Mouse (Mus musculus): ENCODE measurements around the gene Psmb7. TPM values are rescaled to one million over a fixed set of nuclear protein-coding genes. Genes with fewer than 3 reads are reported as not detected.
A peak's percentile ranks its signal among the peaks of the same experiment; 100 is the strongest.

The Psmb7 gene
- polyA plus RNA-seq, 1 experiment from 2014 or later: 296 TPM

DNA sequence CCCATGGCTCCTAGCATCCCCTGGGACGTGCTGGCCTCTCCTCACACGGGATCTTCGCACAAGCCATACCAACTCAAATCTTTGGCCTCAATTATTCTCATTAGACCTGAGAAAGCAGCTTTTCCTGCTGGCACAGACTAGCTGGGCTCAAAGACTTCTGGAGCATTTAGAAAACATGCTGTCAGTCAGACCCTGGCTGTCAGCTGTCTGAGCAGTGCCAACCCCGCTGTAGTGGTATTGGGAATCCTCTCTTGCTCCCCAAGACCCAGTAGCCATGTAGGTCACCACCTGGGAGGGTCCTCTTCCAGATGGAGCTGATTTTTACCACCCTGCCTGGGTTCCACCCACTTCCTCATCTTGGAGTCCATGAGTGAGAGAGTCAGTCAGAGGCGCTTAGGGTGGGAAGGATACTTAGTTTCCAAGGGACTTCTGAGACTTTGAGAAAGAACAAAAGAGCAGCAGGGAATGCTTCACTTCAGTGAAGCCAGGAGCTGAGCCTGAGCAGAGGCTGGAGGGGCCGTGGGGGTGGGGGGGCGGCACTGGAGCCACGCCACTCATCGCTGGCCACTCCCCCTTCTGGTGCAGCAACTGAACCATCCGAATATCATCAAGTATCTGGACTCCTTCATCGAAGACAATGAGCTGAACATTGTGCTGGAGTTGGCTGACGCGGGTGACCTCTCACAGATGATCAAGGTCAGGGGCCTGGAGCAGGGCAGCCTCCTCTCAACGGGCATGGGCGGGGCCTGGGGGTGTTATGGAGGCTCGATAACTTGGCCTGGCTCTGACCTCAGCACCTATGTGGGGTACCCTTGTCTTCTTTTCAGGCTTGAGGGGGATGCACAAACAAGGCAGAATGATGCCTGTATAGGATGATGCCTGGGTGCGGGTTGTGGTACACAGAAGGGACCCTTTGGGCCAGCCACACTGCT, 83.3 kb downstream of the Psmb7 start:
- WGBS: 71% methylated on average over 17 of the region's 17 CpGs
- Histone ChIP-seq H3K27me3 (no peaks in the 10 kb centered on the region), H3K9ac (replicated peaks) (no peak overlapping the region), H3K27ac (no peak overlapping the region), H3K36me3 (peaks cover 78% of the 10 kb centered on the region), H3K4me3 (replicated peaks) (no peak overlapping the region), H3K4me1 (replicated peaks) (no peaks in the 10 kb centered on the region), H3K9me3 (no peaks in the 10 kb centered on the region), H3K4me2 (no peak overlapping the region)
- ATAC-seq (ENCODE audit: insufficient number of reproducible peaks, insufficient read depth, low FRiP score, low TSS enrichment, low read depth): no peak

DNA sequence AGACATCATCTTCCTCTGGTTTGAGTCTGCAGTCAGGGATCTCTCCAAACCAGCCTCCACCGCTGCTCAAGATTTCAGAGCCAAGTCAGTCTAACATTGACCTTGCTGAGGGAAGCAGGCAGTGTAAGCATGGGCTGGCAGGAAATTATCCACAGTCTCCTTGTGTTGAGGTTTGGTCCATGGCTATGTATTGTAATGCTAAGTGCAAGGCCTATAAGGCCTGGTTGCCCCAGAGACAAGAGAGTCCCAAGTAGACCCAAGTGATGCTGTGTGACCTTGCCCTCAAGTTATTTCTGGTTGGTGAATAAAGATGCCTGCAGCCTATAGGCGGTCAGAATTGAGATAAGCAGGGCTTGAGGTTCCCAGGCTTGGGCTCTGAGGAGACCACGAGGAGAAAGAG, 87.2 kb downstream of the Psmb7 start:
- H3K9ac ChIP-seq (replicated peaks): no peak overlapping the region
- WGBS: 89% methylated on average over 3 of the region's 3 CpGs
- no peak overlapping the region for H3K27ac ChIP-seq
- peaks cover 5% of the 10 kb centered on the region; the same call in 1 of the 2 replicates for H3K4me1 ChIP-seq (replicated peaks)
- H3K4me3 ChIP-seq (replicated peaks): no peak overlapping the region
- H3K4me2 ChIP-seq: no peak overlapping the region
- H3K27me3 ChIP-seq: no peaks in the 10 kb centered on the region
- ATAC-seq (ENCODE audit: insufficient number of reproducible peaks, insufficient read depth, low FRiP score, low TSS enrichment, low read depth): no peak
- H3K9me3 ChIP-seq: no peaks in the 10 kb centered on the region
- peaks cover 77% of the 10 kb centered on the region for H3K36me3 ChIP-seq

DNA sequence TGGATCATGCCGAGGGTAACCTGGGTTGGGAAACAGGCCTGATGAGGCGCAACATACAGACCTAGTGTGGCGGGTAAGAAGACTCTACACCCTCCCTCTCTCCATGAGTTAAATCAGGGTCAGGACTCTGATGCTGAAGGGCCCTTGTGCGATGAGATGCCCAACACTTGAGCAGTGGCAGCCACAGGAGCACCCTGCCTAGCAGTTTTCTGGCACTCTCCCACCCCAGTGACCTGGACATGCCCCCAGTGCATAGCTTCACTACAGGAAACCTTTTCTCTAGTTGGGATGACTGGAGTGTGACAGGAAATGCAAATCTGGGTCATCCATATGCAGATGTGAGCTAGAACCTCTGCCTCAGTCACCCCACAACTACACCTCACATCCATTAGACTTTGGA, 88.2 kb downstream of the Psmb7 start:
- no peak for ATAC-seq (ENCODE audit: insufficient number of reproducible peaks, insufficient read depth, low FRiP score, low TSS enrichment, low read depth)
- no peak overlapping the region for H3K4me2 ChIP-seq
- WGBS: 92% methylated on average over 4 of the region's 4 CpGs

DNA sequence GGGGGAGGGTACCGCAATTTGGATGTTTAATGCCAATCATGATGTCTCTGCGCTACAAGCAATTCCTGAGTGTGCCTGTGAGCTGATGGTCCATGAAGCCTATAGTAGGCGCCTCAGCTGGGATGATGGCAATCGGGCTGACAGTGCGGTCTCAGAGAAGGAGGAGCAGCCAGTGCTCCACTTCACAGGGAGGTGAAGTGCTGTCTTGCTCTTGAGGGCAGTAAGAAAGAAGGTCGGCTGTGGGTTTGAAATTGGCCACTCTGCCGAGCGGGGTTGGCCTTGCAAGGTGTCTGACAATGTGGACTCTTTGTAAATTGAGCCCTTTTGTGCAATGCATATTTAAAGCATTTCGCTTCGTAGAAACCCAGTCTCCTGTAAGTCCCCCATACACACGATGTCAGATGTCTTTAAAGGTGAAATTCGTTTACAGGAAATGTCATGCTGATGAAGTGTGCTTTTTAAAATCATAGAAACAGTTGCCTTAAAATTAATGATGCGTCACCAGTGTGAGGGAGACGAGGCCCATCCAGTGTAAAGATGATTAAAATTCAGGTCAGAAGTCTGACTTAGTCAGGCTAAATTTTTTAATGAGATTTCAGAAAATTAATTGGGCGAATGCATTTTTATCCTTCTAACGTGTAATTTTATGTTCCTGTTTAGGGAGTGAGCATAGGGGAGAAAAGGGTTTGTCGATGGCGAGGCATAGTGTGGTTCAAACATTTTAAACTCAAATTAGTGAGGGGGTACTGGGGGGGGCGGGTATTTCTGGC, 89.5 kb downstream of the Psmb7 start:
- Histone ChIP-seq H3K27me3 (no peaks in the 10 kb centered on the region), H3K4me3 (replicated peaks) (no peak overlapping the region), H3K4me1 (replicated peaks) (peaks cover 5% of the 10 kb centered on the region; the same call in 1 of the 2 replicates), H3K36me3 (peaks cover 73% of the 10 kb centered on the region), H3K27ac (no peak overlapping the region), H3K9ac (replicated peaks) (no peak overlapping the region), H3K4me2 (no peak overlapping the region), H3K9me3 (no peaks in the 10 kb centered on the region)
- WGBS: 72% methylated on average over 19 of the region's 19 CpGs
- ATAC-seq (ENCODE audit: insufficient number of reproducible peaks, insufficient read depth, low FRiP score, low TSS enrichment, low read depth): no peak

More for the DNA sequence above, 88.2 kb downstream of the Psmb7 start:
- Histone ChIP-seq H3K27me3 (no peaks in the 10 kb centered on the region), H3K27ac (no peak overlapping the region), H3K4me1 (replicated peaks) (peaks cover 5% of the 10 kb centered on the region; the same call in 1 of the 2 replicates), H3K9me3 (no peaks in the 10 kb centered on the region), H3K4me3 (replicated peaks) (no peak overlapping the region), H3K36me3 (peaks cover 77% of the 10 kb centered on the region), H3K9ac (replicated peaks) (no peak overlapping the region)

DNA sequence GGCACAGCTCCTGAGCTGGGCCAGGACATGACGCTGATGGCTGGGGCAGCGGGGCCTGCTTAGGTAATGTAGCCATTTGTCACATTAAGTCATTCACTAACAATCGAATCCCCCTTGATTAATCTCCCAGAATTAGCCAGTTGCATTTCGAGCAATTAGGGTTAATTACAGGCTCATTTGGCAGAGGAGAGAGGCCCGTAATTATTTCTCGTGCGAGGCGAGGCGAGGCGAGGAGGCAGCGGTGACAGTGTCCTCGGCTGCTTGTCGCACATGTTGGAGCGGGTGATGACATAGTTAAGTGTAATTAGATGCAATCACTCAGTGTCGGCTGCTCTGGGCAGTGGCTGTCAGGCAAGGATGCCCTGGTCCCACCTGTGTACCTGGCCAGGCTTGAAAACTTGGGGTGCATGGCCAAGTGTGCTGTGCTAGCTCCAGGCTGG, 91.9 kb downstream of the Psmb7 start:
- peaks cover 5% of the 10 kb centered on the region; the same call in 1 of the 2 replicates for H3K4me1 ChIP-seq (replicated peaks)
- no peak overlapping the region for H3K9ac ChIP-seq (replicated peaks)
- no peak overlapping the region for H3K4me3 ChIP-seq (replicated peaks)
- H3K4me2 ChIP-seq: no peak overlapping the region
- no peak for ATAC-seq (ENCODE audit: insufficient number of reproducible peaks, insufficient read depth, low FRiP score, low TSS enrichment, low read depth)
- no peak overlapping the region for H3K27ac ChIP-seq
- H3K9me3 ChIP-seq: no peaks in the 10 kb centered on the region
- no peaks in the 10 kb centered on the region for H3K27me3 ChIP-seq
- whole genome bisulfite sequencing: 72% methylated on average over 15 of the region's 15 CpGs
- peaks cover 57% of the 10 kb centered on the region for H3K36me3 ChIP-seq

DNA sequence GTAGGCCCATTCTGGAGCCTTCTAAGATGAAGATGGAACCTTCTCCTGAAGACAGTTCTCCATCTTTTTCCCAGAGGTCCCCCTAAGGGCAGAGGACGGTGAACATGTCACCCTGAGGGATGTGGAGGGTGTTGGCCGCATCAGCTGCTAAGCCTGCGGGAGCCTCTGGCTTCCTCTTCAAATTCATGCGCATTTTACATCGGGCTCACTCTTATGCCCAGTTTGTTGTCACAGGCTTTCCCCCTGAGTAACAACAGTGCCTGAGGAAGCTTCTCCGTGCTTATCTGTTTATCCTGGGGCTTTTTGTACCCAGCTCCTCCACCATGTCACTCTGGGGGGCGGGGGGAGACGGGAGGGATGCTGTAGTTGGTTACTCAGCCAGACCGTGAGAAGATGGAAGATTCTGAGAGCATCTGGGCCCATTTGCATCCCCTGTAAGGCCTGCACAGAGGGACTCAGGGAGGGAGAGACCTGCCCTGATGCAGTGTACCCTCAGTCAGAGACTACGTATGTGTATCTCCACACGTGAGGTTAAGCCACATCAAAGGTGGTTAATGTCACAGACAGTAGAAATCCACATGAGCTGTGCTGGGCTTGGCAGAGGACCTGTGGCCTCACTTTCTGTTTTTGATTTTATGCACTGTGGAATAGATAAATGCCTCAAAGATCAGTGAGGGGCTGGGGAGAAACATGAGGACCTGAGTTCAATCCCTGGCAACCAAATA, 95.9 kb downstream of the Psmb7 start:
- Histone ChIP-seq H3K9me3 (no peaks in the 10 kb centered on the region), H3K4me2 (no peak overlapping the region)
- WGBS: 72% methylated on average over 11 of the region's 11 CpGs

DNA sequence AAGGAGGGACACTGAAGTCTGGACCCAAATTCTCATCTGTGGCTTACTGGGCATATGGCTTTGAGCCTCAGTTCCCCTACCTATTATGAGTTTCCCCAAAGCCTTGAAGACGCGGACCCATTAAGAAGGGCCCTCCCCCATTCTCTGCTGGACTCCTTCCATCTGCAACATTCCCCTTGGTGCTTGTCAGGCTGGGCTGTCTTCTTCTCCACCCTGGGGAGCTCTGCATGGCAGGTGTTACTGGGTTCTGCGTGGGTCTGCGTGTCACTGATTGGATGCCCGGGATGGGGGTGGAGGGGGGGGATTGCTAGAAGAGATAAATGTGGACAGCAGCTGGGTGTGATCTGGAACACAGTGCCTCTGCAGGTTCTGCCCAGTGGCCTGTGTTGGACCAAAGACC, 97.1 kb downstream of the Psmb7 start:
- Histone ChIP-seq H3K4me2 (no peak overlapping the region), H3K9ac (replicated peaks) (no peak overlapping the region; the same call in 1 of the 2 replicates), H3K36me3 (peaks cover 25% of the 10 kb centered on the region), H3K27me3 (no peaks in the 10 kb centered on the region), H3K4me3 (replicated peaks) (no peak overlapping the region), H3K9me3 (no peaks in the 10 kb centered on the region), H3K4me1 (replicated peaks) (peaks cover 27% of the 10 kb centered on the region), H3K27ac (0 out of 2 replicates have a peak overlapping the region, but pooled peaks have one; percentile 7)
- no peak for ATAC-seq (ENCODE audit: insufficient number of reproducible peaks, insufficient read depth, low FRiP score, low TSS enrichment, low read depth)
- 76% methylated on average over 5 of the region's 5 CpGs for WGBS

More for the DNA sequence above, 95.9 kb downstream of the Psmb7 start:
- H3K4me1 ChIP-seq (replicated peaks): peaks cover 27% of the 10 kb centered on the region
- H3K4me3 ChIP-seq (replicated peaks): no peak overlapping the region
- H3K27ac ChIP-seq: no peak overlapping the region
- no peaks in the 10 kb centered on the region for H3K27me3 ChIP-seq
- peaks cover 37% of the 10 kb centered on the region for H3K36me3 ChIP-seq
- ATAC-seq (ENCODE audit: insufficient number of reproducible peaks, insufficient read depth, low FRiP score, low TSS enrichment, low read depth): no peak
- H3K9ac ChIP-seq (replicated peaks): no peak overlapping the region

DNA sequence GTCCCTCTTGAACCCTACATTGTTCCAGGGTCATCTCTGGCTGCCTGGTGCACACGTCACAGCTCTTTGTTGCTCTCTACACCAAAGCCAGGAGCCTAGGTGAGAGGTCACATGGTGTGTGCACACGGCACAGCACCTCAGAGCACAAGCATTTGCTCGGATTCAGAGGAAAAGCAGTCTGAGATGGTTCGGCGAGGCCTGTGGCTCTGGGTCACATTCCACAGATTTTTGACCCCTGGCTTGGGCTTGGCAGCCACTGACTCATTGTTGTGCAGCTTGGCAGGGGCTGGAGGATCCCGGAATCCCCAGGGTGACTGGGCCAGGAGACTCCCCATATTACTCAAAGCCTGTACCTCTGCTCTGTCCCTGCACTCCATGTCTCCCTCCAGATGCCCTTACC, 97.7 kb downstream of the Psmb7 start:
- no peak overlapping the region; the same call in 1 of the 2 replicates for H3K9ac ChIP-seq (replicated peaks)
- no peak for ATAC-seq (ENCODE audit: insufficient number of reproducible peaks, insufficient read depth, low FRiP score, low TSS enrichment, low read depth)
- H3K4me3 ChIP-seq (replicated peaks): no peak overlapping the region
- H3K9me3 ChIP-seq: no peaks in the 10 kb centered on the region
- H3K27me3 ChIP-seq: no peaks in the 10 kb centered on the region
- peaks cover 20% of the 10 kb centered on the region for H3K36me3 ChIP-seq
- 0 out of 2 replicates have a peak overlapping the region, but pooled peaks have one; percentile 7 for H3K27ac ChIP-seq
- WGBS: 18% methylated on average over 6 of the region's 6 CpGs
- peaks cover 27% of the 10 kb centered on the region for H3K4me1 ChIP-seq (replicated peaks)
- no peak overlapping the region for H3K4me2 ChIP-seq

DNA sequence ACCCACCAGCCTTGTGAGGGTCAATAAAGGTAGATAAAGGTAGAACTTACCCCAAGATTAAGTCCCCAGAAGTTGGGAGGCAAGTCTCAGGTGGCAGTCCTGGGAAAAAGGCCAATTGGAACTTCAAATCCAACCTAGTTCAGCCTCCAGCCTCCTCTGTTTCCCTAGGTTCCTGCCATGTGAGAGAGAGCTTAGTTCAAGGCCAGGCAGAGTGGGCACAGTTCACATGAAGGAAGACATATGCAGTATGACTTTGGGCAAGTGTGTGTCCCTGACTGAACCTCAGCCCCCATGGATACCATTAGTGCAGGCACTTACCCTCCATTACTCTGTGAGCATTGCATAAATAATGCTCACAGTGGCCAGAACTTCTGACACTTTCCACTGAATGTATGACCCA, 98.2 kb downstream of the Psmb7 start:
- H3K4me1 ChIP-seq (replicated peaks): peaks cover 32% of the 10 kb centered on the region
- no peaks in the 10 kb centered on the region for H3K9me3 ChIP-seq
- H3K27me3 ChIP-seq: no peaks in the 10 kb centered on the region
- H3K4me3 ChIP-seq (replicated peaks): no peak overlapping the region
- H3K9ac ChIP-seq (replicated peaks): no peak overlapping the region
- peaks cover 14% of the 10 kb centered on the region for H3K36me3 ChIP-seq
- peak overlapping the region; percentile 35; the same call in 1 of the 2 replicates for H3K27ac ChIP-seq
- ATAC-seq (ENCODE audit: insufficient number of reproducible peaks, insufficient read depth, low FRiP score, low TSS enrichment, low read depth): no peak
- H3K4me2 ChIP-seq: no peak overlapping the region

DNA sequence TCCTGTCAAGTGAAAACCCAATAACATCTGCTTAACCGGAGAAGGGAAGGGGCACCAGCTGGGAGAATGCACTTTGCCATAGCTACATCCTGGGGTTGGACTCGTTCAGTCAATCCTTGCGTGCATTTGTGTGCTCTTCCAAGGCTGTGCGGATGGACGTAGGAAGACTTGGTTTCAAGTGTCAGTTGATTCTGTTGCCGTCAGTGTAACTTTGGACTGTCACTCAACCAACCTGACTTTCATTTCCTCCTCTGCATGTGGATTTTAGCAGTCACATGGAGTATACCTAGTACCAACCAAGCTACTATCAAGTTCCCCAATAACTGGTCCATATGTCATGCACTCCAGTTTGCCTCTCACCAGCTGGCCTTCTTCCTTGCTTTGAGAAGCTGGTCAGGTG, 98.9 kb downstream of the Psmb7 start:
- 85% methylated on average over 6 of the region's 6 CpGs for WGBS
- no peak overlapping the region for H3K4me3 ChIP-seq (replicated peaks)
- H3K4me1 ChIP-seq (replicated peaks): peaks cover 39% of the 10 kb centered on the region
- peaks cover 9% of the 10 kb centered on the region for H3K36me3 ChIP-seq
- no peaks in the 10 kb centered on the region for H3K27me3 ChIP-seq
- no peak overlapping the region for H3K9ac ChIP-seq (replicated peaks)
- no peak overlapping the region for H3K4me2 ChIP-seq
- ATAC-seq (ENCODE audit: insufficient number of reproducible peaks, insufficient read depth, low FRiP score, low TSS enrichment, low read depth): no peak
- H3K27ac ChIP-seq: no peak overlapping the region
- H3K9me3 ChIP-seq: no peaks in the 10 kb centered on the region

DNA sequence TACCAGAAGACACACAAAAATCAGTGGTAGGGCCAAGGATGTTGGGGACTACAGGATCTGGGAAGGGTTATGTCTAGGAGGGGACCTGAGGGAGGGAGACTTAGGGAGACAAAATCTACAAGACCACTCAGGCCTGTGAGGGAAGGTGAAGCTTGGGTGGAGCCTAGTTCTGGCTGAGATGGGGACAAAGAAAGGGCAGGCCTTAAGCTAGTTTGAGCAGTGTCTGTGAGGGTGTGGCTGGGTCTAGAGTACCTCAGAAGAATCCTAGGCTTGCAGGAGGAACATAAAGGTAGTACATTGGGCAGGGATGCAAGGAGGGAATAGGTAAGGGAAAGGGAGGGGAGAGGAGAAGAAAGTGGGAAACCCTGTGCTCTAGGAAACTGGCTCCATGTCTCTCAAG, 99.5 kb downstream of the Psmb7 start:
- no peak for ATAC-seq (ENCODE audit: insufficient number of reproducible peaks, insufficient read depth, low FRiP score, low TSS enrichment, low read depth)
- H3K9ac ChIP-seq (replicated peaks): no peak overlapping the region
- H3K4me1 ChIP-seq (replicated peaks): peaks cover 44% of the 10 kb centered on the region
- peaks cover 4% of the 10 kb centered on the region for H3K36me3 ChIP-seq
- H3K27ac ChIP-seq: no peak overlapping the region
- H3K4me3 ChIP-seq (replicated peaks): no peak overlapping the region
- no peaks in the 10 kb centered on the region for H3K9me3 ChIP-seq
- H3K27me3 ChIP-seq: no peaks in the 10 kb centered on the region
- H3K4me2 ChIP-seq: no peak overlapping the region

All from limb, embryonic 12.5 days (tissue).